Mouse (Mus musculus) intestine, embryonic 16.5 days (tissue): Measurements from ENCODE around the gene Dynlrb1. TPM values are rescaled to one million over a fixed set of nuclear protein-coding genes. Genes with fewer than 3 reads are reported as not detected.
A peak's percentile ranks its signal among the peaks of the same experiment; 100 is the strongest.

ENCODE experiments used
- ATAC-seq: fragments of 200-750 bp; cut with Nextera tagmentation; 2 replicates; pipeline ENCODE4 v1.8.0; 2017; ENCODE audit warnings: moderate TSS enrichment, moderate library complexity
- H3K27ac ChIP-seq: fragments of 300-500 bp; sonication (generic); 2 replicates; pipeline ENCODE4 v1.5.1; 2014; ENCODE audit warnings: mild to moderate bottlenecking, low read length
- H3K27me3 ChIP-seq: fragments of 300-500 bp; sonication (generic); replicated peaks from 2 replicates; pipeline ENCODE4 v1.6.1; 2014; ENCODE audit warnings: low read length, control low read depth, mixed read lengths; ENCODE audit not compliant: control insufficient read depth, insufficient read depth
- H3K36me3 ChIP-seq: fragments of 300-500 bp; sonication (generic); 2 replicates; pipeline ENCODE4 v1.6.1; 2014; ENCODE audit warnings: low read length, control low read depth; ENCODE audit not compliant: control insufficient read depth, insufficient read depth
- H3K4me1 ChIP-seq: fragments of 300-500 bp; sonication (generic); 2 replicates; pipeline ENCODE4 v1.6.1; 2014; ENCODE audit warnings: low read length, control low read depth, mixed read lengths; ENCODE audit not compliant: control insufficient read depth, insufficient read depth
- H3K4me2 ChIP-seq: fragments of 300-500 bp; sonication (generic); 2 replicates; pipeline ENCODE4 v1.6.1; 2014; ENCODE audit warnings: low read depth, low read length, control low read depth
- H3K4me3 ChIP-seq: fragments of 300-500 bp; sonication (generic); 2 replicates; pipeline ENCODE4 v1.5.1; 2014; ENCODE audit warnings: mild to moderate bottlenecking, low read length
- H3K9ac ChIP-seq: fragments of 300-500 bp; sonication (generic); 2 replicates; pipeline ENCODE4 v1.6.1; 2014; ENCODE audit warnings: low read depth, low read length
- H3K9me3 ChIP-seq: fragments of 300-500 bp; sonication (generic); 2 replicates; pipeline ENCODE4 v1.6.1; 2016; ENCODE audit warnings: low read length, control low read depth; ENCODE audit not compliant: control insufficient read depth
- WGBS: fragments of 180-500 bp; shearing (Covaris S2); extraction: QIAGEN DNeasy Blood & Tissue Kit; methylation state at CpG from one replicate; pipeline ENCODE4 v1.1.7; 2014; 5-methylcytosine and 5-hydroxymethylcytosine counted together
- polyA plus RNA-seq: library from polyadenylated mRNA; unstranded; fragments of >200 nt; fragmentation: Nextera tagmentation; extraction: Ambion mirVana; gene quantifications from 2 replicates; pipeline ENCODE4 v1.2.1, GENCODE M21; 2015

Gene Dynlrb1
- polyA plus RNA-seq, 1 experiment from 2014 or later, result 337 TPM

- Histone ChIP-seq H3K4me2 (peak overlapping the region; percentile 78), H3K27me3 (no peaks in the 10 kb centered on the region), H3K36me3 (no peaks in the 10 kb centered on the region), H3K4me3 (peak overlapping the region; percentile 98), H3K4me1 (peaks cover 5% of the 10 kb centered on the region; the same call in 1 of the 2 replicates), H3K9ac (peak overlapping the region; percentile 93), H3K9me3 (no peaks in the 10 kb centered on the region), H3K27ac (peak overlapping the region; percentile 86)
- under 1% methylated on average over 36 of the region's 49 CpGs for WGBS
- ATAC-seq, result peak; percentile 96
These were observed 40.4 kb downstream of the Dynlrb1 start for GRCm38 (mm10) chr2:155276621-155277175.

- Histone ChIP-seq H3K4me1 (peaks cover 5% of the 10 kb centered on the region; the same call in 1 of the 2 replicates), H3K27ac (no peak overlapping the region), H3K9ac (0 out of 2 replicates have a peak overlapping the region, but pooled peaks have one; percentile 93), H3K36me3 (no peaks in the 10 kb centered on the region), H3K27me3 (no peaks in the 10 kb centered on the region), H3K9me3 (no peaks in the 10 kb centered on the region), H3K4me3 (no peak overlapping the region), H3K4me2 (peak overlapping the region; percentile 78)
- no peak for ATAC-seq
- WGBS, result 85% methylated on average over 2 of the region's 2 CpGs
These were observed 41.4 kb downstream of the Dynlrb1 start for GRCm38 (mm10) chr2:155277721-155278120.

- no peaks in the 10 kb centered on the region for H3K36me3 ChIP-seq
- ATAC-seq, result no peak
- H3K4me2 ChIP-seq, result no peak overlapping the region
- no peaks in the 10 kb centered on the region for H3K9me3 ChIP-seq
- no peak overlapping the region for H3K4me3 ChIP-seq
- 87% methylated on average over 7 of the region's 7 CpGs for WGBS
- no peak overlapping the region for H3K27ac ChIP-seq
- H3K27me3 ChIP-seq, result no peaks in the 10 kb centered on the region
- H3K9ac ChIP-seq, result no peak overlapping the region
- H3K4me1 ChIP-seq, result peaks cover 5% of the 10 kb centered on the region; the same call in 1 of the 2 replicates
These were observed 42.0 kb downstream of the Dynlrb1 start for GRCm38 (mm10) chr2:155278361-155278760.

- Histone ChIP-seq H3K9ac (no peak overlapping the region), H3K4me3 (no peak overlapping the region), H3K4me1 (peaks cover 5% of the 10 kb centered on the region; the same call in 1 of the 2 replicates), H3K27ac (no peak overlapping the region), H3K36me3 (no peaks in the 10 kb centered on the region), H3K4me2 (no peak overlapping the region), H3K27me3 (no peaks in the 10 kb centered on the region), H3K9me3 (no peaks in the 10 kb centered on the region)
- ATAC-seq, result no peak
- WGBS, result 89% methylated on average over 4 of the region's 4 CpGs
These were observed 42.8 kb downstream of the Dynlrb1 start for GRCm38 (mm10) chr2:155279163-155279562.

- Histone ChIP-seq H3K9ac (no peak overlapping the region), H3K9me3 (no peaks in the 10 kb centered on the region), H3K36me3 (no peaks in the 10 kb centered on the region), H3K4me2 (no peak overlapping the region), H3K27me3 (no peaks in the 10 kb centered on the region), H3K4me3 (no peak overlapping the region), H3K4me1 (peaks cover 5% of the 10 kb centered on the region; the same call in 1 of the 2 replicates), H3K27ac (no peak overlapping the region)
- ATAC-seq, result no peak
- 72% methylated on average over 2 of the region's 2 CpGs for WGBS
These were observed 43.8 kb downstream of the Dynlrb1 start for GRCm38 (mm10) chr2:155280116-155280515.

- Histone ChIP-seq H3K27ac (no peak overlapping the region), H3K36me3 (no peaks in the 10 kb centered on the region), H3K4me2 (no peak overlapping the region), H3K9me3 (no peaks in the 10 kb centered on the region), H3K4me3 (no peak overlapping the region), H3K4me1 (no peaks in the 10 kb centered on the region), H3K27me3 (no peaks in the 10 kb centered on the region), H3K9ac (no peak overlapping the region)
- ATAC-seq, result no peak
- WGBS, result 91% methylated on average over 4 of the region's 4 CpGs
These were observed 47.5 kb downstream of the Dynlrb1 start for GRCm38 (mm10) chr2:155283793-155284192.

- WGBS, result 57% methylated on average over 7 of the region's 7 CpGs
- H3K27ac ChIP-seq, result no peak overlapping the region
- no peak overlapping the region for H3K4me2 ChIP-seq
- no peaks in the 10 kb centered on the region for H3K36me3 ChIP-seq
- ATAC-seq, result peak; percentile 50
- no peaks in the 10 kb centered on the region for H3K4me1 ChIP-seq
- no peaks in the 10 kb centered on the region for H3K27me3 ChIP-seq
- no peak overlapping the region for H3K4me3 ChIP-seq
- no peak overlapping the region for H3K9ac ChIP-seq
- no peaks in the 10 kb centered on the region for H3K9me3 ChIP-seq
These were observed 48.3 kb downstream of the Dynlrb1 start for GRCm38 (mm10) chr2:155284647-155285046.

GRCm38 (mm10) chr2:155285744-155286143 is 49.4 kb downstream of the Dynlrb1 start:
- H3K9me3 ChIP-seq, result no peaks in the 10 kb centered on the region
- no peak overlapping the region for H3K4me3 ChIP-seq
- H3K36me3 ChIP-seq, result no peaks in the 10 kb centered on the region
- H3K4me1 ChIP-seq, result no peaks in the 10 kb centered on the region
- no peak overlapping the region for H3K9ac ChIP-seq
- H3K4me2 ChIP-seq, result no peak overlapping the region
- 85% methylated on average over 6 of the region's 6 CpGs for WGBS
- ATAC-seq, result no peak
- H3K27ac ChIP-seq, result no peak overlapping the region
- no peaks in the 10 kb centered on the region for H3K27me3 ChIP-seq

- no peaks in the 10 kb centered on the region for H3K4me1 ChIP-seq
- WGBS, result 80% methylated on average over 4 of the region's 4 CpGs
- H3K27ac ChIP-seq, result no peak overlapping the region
- no peaks in the 10 kb centered on the region for H3K9me3 ChIP-seq
- H3K4me3 ChIP-seq, result no peak overlapping the region
- no peak overlapping the region for H3K4me2 ChIP-seq
- H3K36me3 ChIP-seq, result no peaks in the 10 kb centered on the region; the same call in 1 of the 2 replicates
- H3K9ac ChIP-seq, result no peak overlapping the region
- ATAC-seq, result no peak
- no peaks in the 10 kb centered on the region for H3K27me3 ChIP-seq
These were observed 51.3 kb downstream of the Dynlrb1 start for GRCm38 (mm10) chr2:155287456-155288250.
